Mouse (Mus musculus) kidney, embryonic 16.5 days (tissue): ENCODE results near the gene Prkag3. TPM values are rescaled to one million over a fixed set of nuclear protein-coding genes. Genes with fewer than 3 reads are reported as not detected.

ENCODE experiments used
- ATAC-seq: fragments of 200-750 bp; cut with Nextera tagmentation; 2 replicates; pipeline ENCODE4 v1.8.0; 2017; ENCODE audit warnings: moderate TSS enrichment; ENCODE audit not compliant: low FRiP score, low TSS enrichment
- H3K27ac ChIP-seq: fragments of 300-500 bp; sonication (generic); 2 replicates; pipeline ENCODE4 v1.5.1; 2014; ENCODE audit warnings: low read length
- H3K27me3 ChIP-seq: fragments of 300-500 bp; sonication (generic); 2 replicates; pipeline ENCODE4 v1.6.1; 2014; ENCODE audit warnings: low read length, control low read depth, mixed read lengths; ENCODE audit not compliant: insufficient read depth
- H3K36me3 ChIP-seq: fragments of 300-500 bp; sonication (generic); 2 replicates; pipeline ENCODE4 v1.6.1; 2014; ENCODE audit warnings: low read length, control low read depth, mixed read lengths; ENCODE audit not compliant: insufficient read depth
- H3K4me1 ChIP-seq: fragments of 300-500 bp; sonication (generic); 2 replicates; pipeline ENCODE4 v1.6.1; 2014; ENCODE audit warnings: low read length, control low read depth, mixed read lengths; ENCODE audit not compliant: insufficient read depth
- H3K4me2 ChIP-seq: fragments of 300-500 bp; sonication (generic); replicated peaks from 2 replicates; pipeline ENCODE4 v1.6.1; 2014; ENCODE audit warnings: low read depth, low read length
- H3K4me3 ChIP-seq: fragments of 300-500 bp; sonication (generic); 2 replicates; pipeline ENCODE4 v1.5.1; 2014; ENCODE audit warnings: mild to moderate bottlenecking, low read length
- H3K9ac ChIP-seq: fragments of 300-500 bp; sonication (generic); replicated peaks from 2 replicates; pipeline ENCODE4 v1.6.1; 2014; ENCODE audit warnings: low read length
- H3K9me3 ChIP-seq: fragments of 300-500 bp; sonication (generic); 2 replicates; pipeline ENCODE4 v1.6.1; 2016; ENCODE audit warnings: low read length, control low read depth
- WGBS: fragments of 180-500 bp; shearing (Covaris S2); extraction: QIAGEN DNeasy Blood & Tissue Kit; methylation state at CpG from one replicate; pipeline ENCODE4 v1.1.7; 2014; 5-methylcytosine and 5-hydroxymethylcytosine counted together
- polyA plus RNA-seq: library from polyadenylated mRNA; unstranded; fragments of >200 nt; fragmentation: Nextera tagmentation; extraction: Ambion mirVana; gene quantifications from 2 replicates; pipeline ENCODE4 v1.2.1, GENCODE M21; 2015

The Prkag3 gene
- polyA plus RNA-seq, 1 experiment from 2014 or later = 0.55 TPM

GRCm38 (mm10) chr1:74740846-74741245 is 8.2 kb downstream of the Prkag3 start:
- Histone ChIP-seq H3K4me3 (no peak overlapping the region), H3K4me1 (no peaks in the 10 kb centered on the region), H3K27me3 (no peaks in the 10 kb centered on the region), H3K36me3 (no peaks in the 10 kb centered on the region), H3K27ac (no peak overlapping the region), H3K4me2 (no peak overlapping the region), H3K9ac (no peak overlapping the region), H3K9me3 (no peaks in the 10 kb centered on the region)
- 73% methylated on average over 7 of the region's 7 CpGs for WGBS
- ATAC-seq = no peak

GRCm38 (mm10) chr1:74737500-74737899 is 11.5 kb downstream of the Prkag3 start:
- Histone ChIP-seq H3K9me3 (no peaks in the 10 kb centered on the region), H3K4me1 (no peaks in the 10 kb centered on the region), H3K27me3 (no peaks in the 10 kb centered on the region), H3K36me3 (no peaks in the 10 kb centered on the region), H3K4me3 (no peak overlapping the region), H3K9ac (no peak overlapping the region), H3K4me2 (no peak overlapping the region), H3K27ac (no peak overlapping the region)
- WGBS = 86% methylated on average over 7 of the region's 7 CpGs
- no peak for ATAC-seq

- no peak for ATAC-seq
- Histone ChIP-seq H3K4me3 (no peak overlapping the region), H3K4me1 (no peaks in the 10 kb centered on the region), H3K9me3 (no peaks in the 10 kb centered on the region), H3K36me3 (no peaks in the 10 kb centered on the region), H3K9ac (no peak overlapping the region), H3K27ac (no peak overlapping the region), H3K4me2 (no peak overlapping the region), H3K27me3 (no peaks in the 10 kb centered on the region)
- WGBS = 88% methylated on average over 12 of the region's 12 CpGs
These were observed 12.0 kb downstream of the Prkag3 start for GRCm38 (mm10) chr1:74736977-74737376.

GRCm38 (mm10) chr1:74728446-74728845 is 20.6 kb downstream of the Prkag3 start:
- no peak overlapping the region for H3K4me3 ChIP-seq
- H3K36me3 ChIP-seq = no peaks in the 10 kb centered on the region
- no peaks in the 10 kb centered on the region for H3K4me1 ChIP-seq
- no peak overlapping the region for H3K4me2 ChIP-seq
- no peaks in the 10 kb centered on the region for H3K27me3 ChIP-seq
- no peak overlapping the region for H3K9ac ChIP-seq
- 58% methylated on average over 8 of the region's 8 CpGs for WGBS
- no peaks in the 10 kb centered on the region for H3K9me3 ChIP-seq
- H3K27ac ChIP-seq = no peak overlapping the region
- ATAC-seq = no peak

- H3K27me3 ChIP-seq = no peaks in the 10 kb centered on the region
- 78% methylated on average over 5 of the region's 5 CpGs for WGBS
- no peaks in the 10 kb centered on the region for H3K4me1 ChIP-seq
- H3K9ac ChIP-seq = no peak overlapping the region
- no peak overlapping the region for H3K4me2 ChIP-seq
- no peaks in the 10 kb centered on the region for H3K36me3 ChIP-seq
- H3K4me3 ChIP-seq = no peak overlapping the region
- no peaks in the 10 kb centered on the region for H3K9me3 ChIP-seq
- ATAC-seq = no peak
- no peak overlapping the region for H3K27ac ChIP-seq
These were observed 22.3 kb downstream of the Prkag3 start for GRCm38 (mm10) chr1:74726674-74727073.

GRCm38 (mm10) chr1:74726114-74726513 is 22.9 kb downstream of the Prkag3 start:
- Histone ChIP-seq H3K9ac (no peak overlapping the region), H3K4me1 (no peaks in the 10 kb centered on the region), H3K36me3 (no peaks in the 10 kb centered on the region), H3K27me3 (no peaks in the 10 kb centered on the region), H3K4me3 (no peak overlapping the region), H3K4me2 (no peak overlapping the region), H3K9me3 (no peaks in the 10 kb centered on the region), H3K27ac (no peak overlapping the region)
- ATAC-seq = no peak
- WGBS = 36% methylated on average over 5 of the region's 5 CpGs

- Histone ChIP-seq H3K4me3 (no peak overlapping the region), H3K27me3 (no peaks in the 10 kb centered on the region), H3K9ac (no peak overlapping the region), H3K27ac (no peak overlapping the region), H3K4me1 (no peaks in the 10 kb centered on the region), H3K36me3 (no peaks in the 10 kb centered on the region), H3K9me3 (no peaks in the 10 kb centered on the region), H3K4me2 (no peak overlapping the region)
- 85% methylated on average over 2 of the region's 2 CpGs for WGBS
- ATAC-seq = no peak
These were observed 25.3 kb downstream of the Prkag3 start for GRCm38 (mm10) chr1:74723748-74724147.

- Histone ChIP-seq H3K9ac (no peak overlapping the region), H3K27me3 (no peaks in the 10 kb centered on the region), H3K9me3 (no peaks in the 10 kb centered on the region), H3K4me1 (no peaks in the 10 kb centered on the region), H3K27ac (no peak overlapping the region), H3K4me2 (no peak overlapping the region), H3K4me3 (no peak overlapping the region), H3K36me3 (no peaks in the 10 kb centered on the region)
- no peak for ATAC-seq
- WGBS = 65% methylated on average over 6 of the region's 6 CpGs
These were observed 27.4 kb downstream of the Prkag3 start for GRCm38 (mm10) chr1:74721657-74722056.

- no peak overlapping the region for H3K27ac ChIP-seq
- H3K4me3 ChIP-seq = no peak overlapping the region
- H3K36me3 ChIP-seq = no peaks in the 10 kb centered on the region
- WGBS = 83% methylated on average over 3 of the region's 3 CpGs
- no peaks in the 10 kb centered on the region for H3K9me3 ChIP-seq
- H3K4me1 ChIP-seq = no peaks in the 10 kb centered on the region; the same call in 1 of the 2 replicates
- no peak for ATAC-seq
- no peak overlapping the region for H3K9ac ChIP-seq
- H3K27me3 ChIP-seq = no peaks in the 10 kb centered on the region
- no peak overlapping the region for H3K4me2 ChIP-seq
These were observed 29.7 kb downstream of the Prkag3 start for GRCm38 (mm10) chr1:74719281-74719680.

- no peaks in the 10 kb centered on the region; the same call in 1 of the 2 replicates for H3K4me1 ChIP-seq
- H3K4me3 ChIP-seq = no peak overlapping the region
- no peaks in the 10 kb centered on the region for H3K27me3 ChIP-seq
- WGBS = 88% methylated on average over 8 of the region's 8 CpGs
- no peak overlapping the region for H3K27ac ChIP-seq
- H3K9ac ChIP-seq = no peak overlapping the region
- ATAC-seq = no peak
- no peak overlapping the region for H3K4me2 ChIP-seq
- no peaks in the 10 kb centered on the region for H3K36me3 ChIP-seq
- no peaks in the 10 kb centered on the region for H3K9me3 ChIP-seq
These were observed 30.9 kb downstream of the Prkag3 start for GRCm38 (mm10) chr1:74718113-74718512.

GRCm38 (mm10) chr1:74715886-74716285 is 33.1 kb downstream of the Prkag3 start:
- no peak for ATAC-seq
- H3K4me3 ChIP-seq = no peak overlapping the region
- H3K9ac ChIP-seq = no peak overlapping the region
- H3K27ac ChIP-seq = no peak overlapping the region
- no peaks in the 10 kb centered on the region for H3K27me3 ChIP-seq
- H3K4me2 ChIP-seq = no peak overlapping the region
- H3K36me3 ChIP-seq = no peaks in the 10 kb centered on the region
- H3K9me3 ChIP-seq = no peaks in the 10 kb centered on the region
- peaks cover 6% of the 10 kb centered on the region for H3K4me1 ChIP-seq
- 89% methylated on average over 6 of the region's 6 CpGs for WGBS
